Mouse (Mus musculus) kidney, adult 18-20 months (tissue): ENCODE data around the gene Myzap.
"Not testable (repeated sequence)": the region's sequence is repeated elsewhere in the genome, so short reads cannot be mapped to it uniquely, and the experiment has no call there.

Experiments used
- DNase-seq: peaks from one replicate; pipeline ENCODE4 v3.0.0; 2021

Myzap gene

GRCm38 (mm10) chr9:71591938-71592548 lies at the start of gene Myzap:
Myzap (minus strand) TSS chr9:71592360.
- DNase-seq, result peak; percentile 92

- no peak for DNase-seq
These were observed 48.3 kb upstream of the Myzap start for GRCm38 (mm10) chr9:71640361-71640927.

GRCm38 (mm10) chr9:71638198-71638597 lies 46.0 kb upstream of the Myzap start:
- no peak for DNase-seq

DNA sequence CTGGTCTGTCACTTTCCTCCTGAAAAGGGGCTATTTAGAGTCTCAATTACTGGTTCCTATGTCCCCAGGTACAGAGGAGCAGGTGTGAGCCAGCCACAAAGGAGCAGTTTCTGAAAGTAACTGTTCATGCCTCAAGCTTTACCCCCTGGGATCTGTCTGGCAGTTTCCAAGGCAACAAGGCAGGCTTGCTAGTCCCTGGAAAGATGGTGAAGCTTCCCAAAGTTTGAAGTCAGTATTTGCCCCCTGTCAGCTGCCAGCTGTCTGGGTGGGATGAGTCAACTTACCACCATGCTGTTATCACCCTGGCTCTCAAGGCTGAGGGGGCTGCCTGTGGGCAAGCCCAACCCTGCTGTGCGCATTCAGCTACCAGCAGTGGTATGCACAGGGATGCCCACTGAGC lies 44.7 kb upstream of the Myzap start:
- DNase-seq, result no peak

DNA sequence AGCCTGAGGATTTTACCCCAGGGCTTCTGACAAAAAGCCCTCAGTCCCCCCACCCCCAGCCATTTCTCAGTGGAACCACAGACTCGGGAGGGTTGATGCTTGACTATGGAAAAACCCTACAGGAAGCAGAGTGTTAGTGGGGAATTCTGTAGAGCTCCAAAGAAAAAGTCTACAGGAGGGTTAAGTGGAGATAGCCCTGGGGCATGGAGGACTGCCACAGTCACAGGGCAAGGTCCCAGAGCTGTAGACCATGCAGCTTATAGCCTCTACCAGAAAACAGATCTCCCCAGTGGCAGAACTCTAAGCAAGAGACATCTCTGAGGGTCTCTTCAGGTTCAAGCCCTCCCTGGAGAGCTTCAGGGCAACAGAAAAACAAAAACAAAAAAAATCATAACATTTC lies 43.5 kb upstream of the Myzap start:
- DNase-seq, result no peak

- DNase-seq, result no peak
These were observed 42.8 kb upstream of the Myzap start for GRCm38 (mm10) chr9:71634916-71635315.

GRCm38 (mm10) chr9:71628921-71629320 lies 36.8 kb upstream of the Myzap start:
- no peak for DNase-seq

- DNase-seq, result no peak
These were observed 36.1 kb upstream of the Myzap start for GRCm38 (mm10) chr9:71628286-71628685.

- no peak for DNase-seq
These were observed 33.8 kb upstream of the Myzap start for GRCm38 (mm10) chr9:71625961-71626360.

- DNase-seq, result peak; percentile 82
These were observed 32.8 kb upstream of the Myzap start for GRCm38 (mm10) chr9:71624793-71625495.

GRCm38 (mm10) chr9:71623871-71624569 lies 31.9 kb upstream of the Myzap start:
- peak; percentile 48 for DNase-seq

GRCm38 (mm10) chr9:71622593-71622992 lies 30.4 kb upstream of the Myzap start:
- no peak for DNase-seq

DNA sequence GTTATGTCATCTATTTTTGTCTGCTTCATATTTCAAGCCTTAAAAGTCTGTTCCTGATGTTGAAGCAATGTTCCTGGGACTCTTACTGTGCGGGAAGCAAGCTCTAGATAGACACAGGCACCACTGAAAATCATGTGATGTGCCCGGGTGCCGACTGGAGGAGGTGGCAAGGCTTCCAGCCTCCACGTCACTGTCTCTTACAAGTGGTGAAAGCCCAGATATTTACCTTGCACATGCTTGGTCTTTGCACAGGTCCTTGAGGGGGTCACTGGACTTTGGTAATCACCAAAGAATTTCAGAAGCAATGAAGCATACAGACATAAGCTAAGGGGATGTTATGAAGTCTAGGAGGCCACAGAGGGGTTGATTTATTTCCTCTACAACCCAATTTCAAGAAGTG lies 29.8 kb upstream of the Myzap start:
- DNase-seq, result no peak

GRCm38 (mm10) chr9:71620116-71620515 lies 28.0 kb upstream of the Myzap start:
- not testable (repeated sequence) for DNase-seq

GRCm38 (mm10) chr9:71617363-71617762 lies 25.2 kb upstream of the Myzap start:
- DNase-seq, result peak; percentile 55

DNA sequence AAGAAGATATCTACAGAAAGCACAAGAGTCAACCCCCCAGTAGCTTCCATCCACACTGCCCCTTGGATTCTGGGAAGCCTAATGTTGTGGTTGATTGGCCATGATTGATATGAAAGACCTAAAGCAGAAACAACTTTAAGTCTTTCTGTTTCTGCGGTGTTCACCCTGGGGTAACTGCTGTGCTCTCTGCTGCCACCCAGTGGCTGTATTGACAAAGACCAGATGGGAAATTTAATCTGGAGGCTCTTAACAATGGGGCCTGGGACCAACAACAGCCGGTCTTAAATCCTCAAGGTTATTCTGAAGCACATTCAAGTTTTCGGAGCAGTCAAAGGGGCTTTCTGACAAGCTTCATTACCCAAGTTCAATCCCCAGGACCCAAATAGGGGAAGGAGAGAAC lies 24.0 kb upstream of the Myzap start:
- DNase-seq, result peak; percentile 83

DNA sequence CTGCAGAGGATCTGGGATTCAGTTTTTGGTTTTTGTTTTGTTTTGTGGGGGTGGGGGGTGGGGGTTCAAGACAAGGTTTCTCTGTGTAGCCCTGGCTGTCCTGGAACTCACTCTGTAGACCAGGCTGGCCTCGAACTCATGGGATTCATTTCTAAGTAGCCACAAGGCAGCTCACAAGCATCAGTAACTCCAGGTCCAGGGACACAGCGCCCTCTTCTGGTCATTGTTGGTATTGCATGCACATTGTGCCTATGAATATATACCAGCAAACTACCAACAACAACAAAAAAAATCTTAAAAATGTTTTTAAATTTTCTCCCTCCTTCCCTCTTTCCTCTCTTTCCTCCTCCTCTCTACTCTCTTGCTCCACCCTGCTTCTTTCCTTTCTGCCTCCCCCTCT lies 22.5 kb upstream of the Myzap start:
- peak; percentile 51 for DNase-seq

DNA sequence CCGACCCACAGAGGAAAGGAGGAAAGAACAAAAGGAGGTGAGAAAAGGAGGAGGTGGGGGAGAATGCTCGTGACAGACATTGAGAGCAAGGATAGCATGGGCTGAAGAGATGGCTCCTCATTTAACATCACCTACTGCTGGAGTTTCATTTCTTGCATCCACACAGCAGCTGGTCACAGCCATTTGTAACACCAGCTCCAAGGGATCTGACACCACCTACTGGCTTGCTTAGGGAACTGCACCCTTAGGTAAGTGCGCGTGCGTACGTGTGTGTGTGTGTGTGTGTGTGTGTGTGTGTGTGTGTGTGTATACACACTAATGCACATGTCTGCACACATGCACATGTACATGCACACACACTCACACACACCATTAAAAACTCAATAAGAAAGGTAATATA lies 20.8 kb upstream of the Myzap start:
- no peak for DNase-seq

DNA sequence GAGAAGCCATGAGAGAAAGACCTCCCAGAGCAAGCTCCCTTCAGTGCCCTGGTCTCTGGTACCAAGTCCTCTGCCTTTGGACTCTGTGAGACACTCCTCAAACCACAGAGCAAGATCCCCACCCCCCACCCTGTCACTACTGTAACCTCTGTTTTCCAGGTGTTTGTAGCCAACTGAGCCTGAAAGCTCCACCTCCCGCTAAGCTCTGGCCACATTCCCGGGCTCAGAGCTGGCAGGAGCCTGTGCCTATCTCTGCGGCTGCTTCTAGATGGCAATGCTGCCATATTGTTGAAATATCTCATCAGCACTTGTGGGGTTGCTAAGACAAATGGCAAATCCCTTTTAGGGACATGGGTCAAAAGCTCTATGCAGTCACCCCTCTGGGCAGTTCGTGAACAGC lies 19.7 kb upstream of the Myzap start:
- DNase-seq, result no peak

DNA sequence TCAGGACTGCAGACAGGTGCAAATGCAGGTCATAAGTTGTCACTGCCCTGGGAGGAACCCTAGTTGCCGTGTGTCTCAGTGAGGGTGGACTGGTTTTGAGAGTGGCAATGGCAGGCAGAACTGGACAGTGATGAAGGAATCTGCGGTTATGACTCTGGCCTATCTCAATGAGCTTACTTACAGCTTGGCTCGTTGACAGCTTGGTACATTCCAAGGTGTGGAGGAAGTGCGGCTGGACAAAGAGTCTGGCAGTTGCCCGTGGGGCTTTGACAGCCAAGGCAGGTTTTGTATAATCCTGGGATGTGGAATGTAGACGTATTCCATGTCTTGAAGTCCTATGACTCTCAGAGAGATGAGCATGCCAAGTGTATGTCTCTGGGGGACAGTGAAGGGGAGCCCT lies 16.9 kb upstream of the Myzap start:
- no peak for DNase-seq

DNA sequence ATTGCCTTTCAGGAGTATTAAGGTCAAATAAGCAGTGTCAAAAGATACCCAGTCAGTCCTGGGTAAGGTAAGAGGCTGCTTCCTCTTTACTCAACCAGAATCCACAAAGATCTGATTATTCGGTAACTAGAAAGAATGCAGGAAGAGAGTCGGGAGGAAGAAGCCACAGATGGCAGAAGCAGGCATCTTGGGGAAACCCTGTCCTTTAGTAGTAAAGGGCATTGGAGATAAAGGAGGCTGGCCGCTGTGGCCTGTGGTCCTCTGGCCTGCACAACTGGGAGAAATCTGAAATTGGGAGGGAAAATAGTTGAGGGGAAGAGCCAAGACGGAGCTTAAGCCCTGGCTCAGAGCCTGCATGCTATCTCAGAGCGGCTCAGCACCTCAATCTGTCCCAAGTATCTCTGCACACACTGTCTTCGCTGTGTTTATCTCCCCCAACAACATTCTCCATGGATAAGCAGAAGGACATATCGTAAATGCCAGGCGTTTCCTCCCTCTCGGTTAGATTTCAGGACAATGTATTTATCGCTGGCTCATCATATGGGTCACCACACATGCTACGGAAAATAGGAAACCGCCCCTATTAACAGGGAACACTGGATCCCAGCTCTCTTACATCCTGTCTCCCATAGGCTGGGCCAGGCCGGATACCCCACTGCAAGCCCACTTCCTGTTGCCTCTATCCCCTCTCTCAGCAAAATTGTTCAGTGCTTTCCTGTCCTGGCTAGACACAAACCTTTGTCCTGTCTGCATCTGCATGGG lies 14.3 kb upstream of the Myzap start:
- no peak for DNase-seq

GRCm38 (mm10) chr9:71604914-71605635 lies 12.9 kb upstream of the Myzap start:
- DNase-seq, result no peak
